Mouse (Mus musculus): ENCODE data around the gene Asxl2. TPM values are rescaled to one million over a fixed set of nuclear protein-coding genes. Genes with fewer than 3 reads are reported as not detected.

Gene Asxl2
- total RNA-seq, 2 experiments from 2014 or later, result 26.1 to 26.7 TPM

- intact Hi-C loops (cut with DNase I), result no loop called here
- no peak for DNase-seq
Observed at GRCm38 (mm10) chr12:3540871-3541270, 114.2 kb downstream of the Asxl2 start.

- no peak for DNase-seq
- intact Hi-C loops (cut with DNase I), result no loop called here
Observed at GRCm38 (mm10) chr12:3545451-3545850, 118.8 kb downstream of the Asxl2 start.

GRCm38 (mm10) chr12:3546121-3546658 lies 119.5 kb downstream of the Asxl2 start:
- intact Hi-C loops (cut with DNase I), result no loop called here
- DNase-seq, result no peak

GRCm38 (mm10) chr12:3546781-3547180 lies 120.1 kb downstream of the Asxl2 start:
- intact Hi-C loops (cut with DNase I), result no loop called here
- DNase-seq, result no peak

GRCm38 (mm10) chr12:3547506-3547905 lies 120.8 kb downstream of the Asxl2 start:
- intact Hi-C loops (cut with DNase I), result no loop called here
- no peak for DNase-seq

GRCm38 (mm10) chr12:3547911-3548310 lies 121.3 kb downstream of the Asxl2 start:
- no peak for DNase-seq
- intact Hi-C loops (cut with DNase I), result no loop called here

- intact Hi-C loops (cut with DNase I), result no loop called here
- DNase-seq, result peak; percentile 29
Observed at GRCm38 (mm10) chr12:3548582-3549211, 122.0 kb downstream of the Asxl2 start.

GRCm38 (mm10) chr12:3550280-3550679 lies 123.6 kb downstream of the Asxl2 start:
- intact Hi-C loops (cut with DNase I), result no loop called here
- DNase-seq, result peak; percentile 51

Other genes with a start within 250 kb of the Asxl2 start
- gene Rab10, start 116.9 kb upstream of the Asxl2 start, total RNA-seq (2021), result 100 to 1,000 TPM; 263 to 272 TPM
- 100 to 1,000 TPM; 204 to 210 TPM for gene Kif3c, start 61.7 kb upstream of the Asxl2 start, total RNA-seq (2021)
- gene Dtnb, start 145.5 kb downstream of the Asxl2 start, total RNA-seq (2021), result 10 to 100 TPM; 64.4 to 67.3 TPM